Mouse (Mus musculus) c-Kit-positive CD71-positive TER-119-negative erythroid progenitor cells, embryonic 14.5 days (primary cell): Measurements from ENCODE around the gene Myo1d.
A peak's percentile ranks its signal among the peaks of the same experiment; 100 is the strongest.
"Not testable (repeated sequence)": the region's sequence is repeated elsewhere in the genome, so short reads cannot be mapped to it uniquely, and the experiment has no call there.

Experiments
- DNase-seq: peaks from one replicate; pipeline ENCODE4 v3.0.0-alpha.2; 2013; ENCODE audit warnings: low read depth

The Myo1d gene

DNA sequence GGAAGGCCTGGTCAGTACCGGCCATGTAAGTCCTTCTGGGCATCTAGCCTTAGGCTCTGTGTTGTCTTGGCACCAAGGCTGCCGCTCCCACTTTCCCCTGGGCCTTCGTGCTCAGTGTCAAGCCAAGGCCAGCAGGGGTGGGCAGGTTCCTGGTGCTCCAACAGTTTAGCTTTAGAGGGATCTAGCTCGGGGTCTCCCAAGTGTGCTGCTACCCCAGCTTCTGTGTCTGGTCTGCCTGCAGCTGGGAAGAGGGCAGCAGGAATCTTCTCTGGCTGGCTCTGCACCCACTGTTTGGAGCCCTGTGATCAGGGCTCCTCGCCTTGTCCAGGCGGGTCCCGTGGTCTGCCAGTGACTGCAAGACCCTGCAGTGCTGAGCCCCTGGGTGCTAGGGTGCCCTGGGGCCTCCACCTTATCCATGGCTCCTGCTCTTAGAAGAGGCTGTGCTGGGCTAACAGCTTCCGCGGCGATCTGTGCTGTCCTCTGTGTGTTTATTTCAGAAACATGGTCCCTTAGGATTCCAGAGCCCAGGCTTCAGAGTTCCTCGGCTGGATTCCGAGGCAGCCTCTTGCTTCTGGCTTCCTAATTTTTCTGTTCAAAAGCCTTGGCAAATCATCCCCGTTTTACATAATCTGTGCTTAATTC, 298.3 kb downstream of the Myo1d start:
- DNase-seq = no peak

DNA sequence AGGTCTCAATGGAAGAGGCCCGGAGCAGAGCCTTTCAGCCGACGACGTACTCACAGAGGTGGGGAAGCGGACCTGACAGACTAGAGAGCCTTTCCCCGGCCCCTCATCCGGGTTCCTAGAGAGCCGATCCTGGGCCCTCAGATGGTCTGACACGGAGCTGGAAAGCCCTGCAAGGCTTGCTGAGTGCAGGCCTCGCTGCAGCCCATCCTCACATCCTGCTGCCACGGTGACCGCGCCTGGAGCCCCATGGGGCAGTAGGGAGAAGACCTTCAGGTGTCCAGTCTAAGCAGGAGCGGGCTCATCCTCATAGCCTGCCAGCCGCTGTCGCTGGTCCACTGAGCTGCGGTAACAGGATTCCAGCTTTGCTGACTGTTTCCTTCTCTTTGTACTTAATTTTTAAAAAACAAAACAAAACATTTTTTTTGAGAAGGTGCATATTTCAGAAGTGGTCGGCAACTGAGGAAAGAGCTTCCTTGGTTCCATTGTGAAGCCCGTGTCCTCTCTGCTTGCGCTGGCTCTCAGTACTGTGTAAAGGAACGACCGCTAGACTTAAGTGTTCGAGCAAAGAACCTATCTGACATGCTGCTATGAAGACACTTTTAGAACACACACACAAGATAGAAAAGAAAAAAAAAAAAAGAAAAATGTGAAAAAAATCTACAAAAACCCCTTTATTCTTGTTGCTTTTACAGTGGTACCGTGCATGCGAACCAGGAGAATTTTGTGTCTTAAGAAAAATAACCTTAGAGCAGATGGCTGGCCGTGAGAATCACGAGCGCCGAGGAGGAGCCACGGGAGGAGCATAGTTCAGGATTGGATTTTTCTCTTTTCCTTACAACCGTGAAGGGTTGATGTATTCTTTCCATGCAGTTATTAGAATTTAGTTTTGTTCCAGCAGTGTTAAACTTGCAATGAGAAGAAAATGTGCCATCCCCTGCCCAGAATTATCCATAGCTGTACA, 299.6 kb downstream of the Myo1d start:
- no peak for DNase-seq

DNA sequence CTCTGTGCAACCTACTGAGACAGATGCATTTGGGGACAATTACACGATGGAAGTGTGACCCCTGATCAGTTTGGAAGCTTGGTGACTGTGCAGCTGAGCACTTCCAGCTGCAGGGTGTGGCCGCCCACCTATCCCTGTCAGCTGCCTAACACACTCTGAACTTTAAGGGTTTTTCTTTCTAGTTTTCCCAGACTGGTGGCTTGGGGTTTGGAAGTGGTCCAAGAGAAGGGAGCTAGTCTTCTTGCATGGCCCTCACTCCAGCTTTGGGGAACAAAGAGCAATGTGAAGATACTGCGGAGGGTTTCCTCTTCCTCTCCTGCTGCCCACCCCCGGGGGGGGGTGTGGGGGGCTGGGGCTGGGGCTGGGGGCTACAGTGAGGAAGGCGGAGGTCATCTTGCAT, 300.4 kb downstream of the Myo1d start:
- DNase-seq = no peak

DNA sequence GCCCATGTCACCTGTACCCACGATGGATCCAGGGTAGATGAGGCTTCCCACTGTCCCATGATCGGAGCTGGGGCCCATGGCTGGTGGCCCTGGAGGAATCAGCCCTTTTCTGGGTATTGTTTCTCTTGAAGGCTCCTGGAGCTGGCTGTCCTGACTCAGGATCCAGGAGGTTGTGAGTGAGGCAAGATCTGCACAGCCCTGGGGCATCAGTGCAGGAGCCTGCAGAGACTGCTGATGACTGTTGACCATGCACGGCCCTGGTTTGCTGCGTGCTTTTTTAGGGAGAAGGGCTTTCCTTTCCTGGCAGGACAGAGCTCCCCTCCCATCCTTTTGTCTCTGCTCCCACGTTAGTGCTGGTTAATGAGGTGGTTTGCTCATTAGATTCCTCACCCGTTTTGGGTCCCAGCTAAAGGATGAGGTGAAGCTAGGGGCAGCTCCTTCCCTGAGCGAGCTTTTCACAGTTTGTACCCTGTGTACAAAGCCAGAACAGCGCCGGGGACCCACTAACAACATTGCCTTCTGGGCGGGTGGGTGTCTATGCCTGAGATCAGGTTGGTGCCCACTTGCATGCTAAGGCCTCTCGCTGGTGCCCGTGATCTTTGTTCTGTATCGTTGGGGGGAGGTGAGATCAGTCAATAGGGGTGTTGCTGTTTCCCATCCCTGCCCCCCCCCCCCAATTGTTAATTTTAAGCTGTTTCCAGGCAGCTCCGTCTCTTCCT, 301.0 kb downstream of the Myo1d start:
- no peak for DNase-seq

DNA sequence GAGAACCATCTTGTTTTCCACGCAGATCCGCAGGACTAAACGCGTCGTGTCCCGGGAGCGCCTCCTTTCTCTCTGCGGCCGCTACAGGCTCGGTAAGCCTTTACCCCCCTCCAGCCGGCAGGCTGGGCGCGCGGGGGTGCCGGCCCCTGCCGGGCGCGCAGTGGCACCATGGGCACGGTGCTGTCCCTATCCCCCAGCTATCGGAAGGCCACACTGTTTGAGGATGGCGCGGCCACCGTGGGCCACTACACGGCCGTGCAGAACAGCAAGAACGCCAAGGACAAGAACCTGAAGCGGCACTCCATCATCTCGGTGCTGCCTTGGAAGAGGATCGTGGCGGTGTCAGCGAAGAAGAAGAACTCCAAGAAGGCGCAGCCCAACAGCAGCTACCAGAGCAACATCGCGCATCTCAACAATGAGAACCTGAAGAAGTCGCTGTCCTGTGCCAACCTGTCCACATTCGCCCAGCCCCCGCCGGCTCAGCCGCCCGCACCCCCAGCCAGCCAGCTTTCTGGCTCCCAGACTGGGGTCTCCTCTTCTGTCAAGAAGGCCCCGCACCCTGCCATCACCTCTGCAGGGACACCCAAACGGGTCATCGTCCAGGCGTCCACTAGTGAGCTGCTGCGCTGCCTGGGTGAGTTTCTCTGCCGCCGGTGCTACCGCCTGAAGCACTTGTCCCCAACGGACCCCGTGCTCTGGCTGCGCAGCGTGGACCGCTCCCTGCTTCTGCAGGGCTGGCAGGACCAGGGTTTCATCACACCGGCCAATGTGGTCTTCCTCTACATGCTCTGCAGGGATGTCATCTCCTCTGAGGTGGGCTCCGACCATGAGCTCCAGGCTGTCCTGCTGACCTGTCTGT, 302.3 kb downstream of the Myo1d start:
- DNase-seq = no peak

DNA sequence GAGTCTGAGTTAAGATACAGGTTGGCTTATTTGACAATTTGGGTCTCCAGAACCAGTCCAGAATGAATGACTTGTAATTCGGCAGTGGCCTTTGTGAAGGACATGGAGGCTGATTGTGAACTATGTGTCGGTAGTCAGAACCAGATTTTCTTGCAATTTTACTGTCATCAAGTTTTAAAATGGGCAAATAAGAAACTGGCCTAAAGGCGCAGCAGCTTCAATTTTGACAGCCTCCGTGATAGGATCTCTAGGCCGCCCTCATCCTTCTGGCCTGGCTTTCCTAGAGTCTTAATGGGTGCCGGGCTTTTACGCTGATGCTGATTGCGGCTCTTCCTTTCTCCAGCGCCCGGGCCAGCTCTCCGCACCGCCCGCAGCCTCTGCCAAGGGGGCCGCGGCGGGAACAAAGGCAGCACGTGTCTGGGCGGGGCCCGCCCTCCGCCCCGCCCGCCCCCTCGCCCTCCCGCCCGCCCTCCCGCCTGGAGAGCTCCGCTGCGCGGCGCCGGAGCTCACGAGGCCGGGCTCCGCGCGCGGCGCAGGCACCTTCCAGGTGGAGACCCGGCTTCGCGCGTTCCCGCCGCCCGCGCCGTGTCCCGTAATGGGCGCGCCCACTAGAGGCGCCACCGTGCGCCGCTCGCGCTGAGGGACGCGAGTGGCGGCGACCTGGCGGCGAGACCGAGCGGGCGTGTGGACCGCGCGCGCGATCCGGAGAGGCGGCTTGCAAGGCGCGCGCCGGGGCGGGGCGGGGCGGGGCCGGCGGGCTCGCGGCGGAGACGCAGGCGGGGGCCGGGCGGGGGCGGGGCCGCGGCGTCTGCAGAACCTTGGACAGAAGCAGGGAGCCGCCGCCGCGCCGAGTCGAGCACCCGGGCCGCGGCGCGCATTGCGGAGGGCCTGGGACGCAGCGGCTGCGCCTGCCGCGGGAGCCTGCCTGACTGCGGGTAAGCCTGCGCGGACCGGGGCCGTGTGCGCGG, 303.3 kb downstream of the Myo1d start, which contains the start of gene Cdk5r1:
Cdk5r1 (plus strand) TSS at position 802 of the 968 bp plus-strand sequence.
- peak; percentile 65 for DNase-seq

DNA sequence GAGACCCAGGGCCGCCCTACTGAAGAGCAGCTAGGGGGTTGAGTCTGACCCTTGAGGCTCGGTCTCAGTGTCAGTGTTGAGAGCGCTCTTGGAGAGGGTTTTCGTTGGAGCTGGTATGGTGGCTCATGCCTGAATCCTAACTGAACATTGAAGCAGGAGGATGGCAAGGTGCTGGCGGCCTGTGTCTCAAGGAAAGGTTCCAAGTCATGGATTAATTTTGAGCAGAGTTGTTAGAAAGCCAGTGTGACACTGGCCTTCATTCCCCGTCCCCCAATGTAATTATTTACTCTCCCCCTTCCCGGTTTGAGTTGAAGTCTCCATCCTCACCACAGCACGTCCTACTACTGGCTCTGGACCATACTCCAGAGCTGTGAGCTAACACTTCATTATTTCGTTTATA, 304.3 kb downstream of the Myo1d start:
- no peak for DNase-seq

DNA sequence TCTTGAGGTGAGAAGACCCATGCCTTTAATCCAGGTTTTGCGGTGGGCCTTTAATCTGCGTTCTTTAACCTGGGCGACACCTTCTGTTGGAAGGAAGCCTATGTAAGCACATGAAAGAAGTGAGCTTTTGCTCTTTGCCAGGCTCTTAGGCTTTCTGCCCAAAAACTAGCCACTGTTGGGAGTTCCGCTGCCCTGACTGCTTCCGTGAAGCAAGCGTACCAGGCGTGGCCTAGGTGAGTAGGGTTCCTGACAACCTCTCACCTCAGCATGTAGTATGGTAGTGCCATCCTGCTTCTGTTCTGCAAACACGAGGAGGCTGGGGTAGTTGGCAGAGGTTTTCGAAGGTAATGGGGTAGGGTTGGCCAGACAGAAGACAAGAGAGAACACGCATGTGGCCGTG, 305.0 kb downstream of the Myo1d start:
- no peak for DNase-seq

DNA sequence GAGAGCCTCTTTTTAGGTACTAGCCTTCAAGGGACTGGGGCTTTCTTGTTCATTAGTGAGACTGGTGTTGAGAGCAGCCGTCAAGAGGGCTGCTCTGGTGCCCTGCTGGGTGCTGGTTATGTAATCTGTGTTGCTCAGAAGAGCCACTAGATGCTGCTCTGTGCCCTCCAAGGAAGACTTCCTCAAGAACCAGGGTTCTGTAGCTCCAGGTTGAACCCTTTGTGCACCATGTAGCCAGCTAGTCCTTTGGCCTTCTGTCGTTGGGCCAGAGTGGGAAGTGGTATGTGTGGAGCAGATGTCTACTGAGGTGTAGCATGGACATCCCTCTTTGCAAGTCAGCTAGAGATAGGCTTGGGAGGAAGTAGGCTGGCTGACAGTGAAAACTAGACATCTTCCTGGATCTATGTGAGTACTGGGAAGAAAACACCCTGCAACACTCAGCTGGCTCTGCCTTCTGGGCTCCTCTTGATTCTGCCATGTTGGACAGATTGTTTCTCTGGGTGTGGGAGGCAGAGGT, 305.6 kb downstream of the Myo1d start:
- DNase-seq = no peak

DNA sequence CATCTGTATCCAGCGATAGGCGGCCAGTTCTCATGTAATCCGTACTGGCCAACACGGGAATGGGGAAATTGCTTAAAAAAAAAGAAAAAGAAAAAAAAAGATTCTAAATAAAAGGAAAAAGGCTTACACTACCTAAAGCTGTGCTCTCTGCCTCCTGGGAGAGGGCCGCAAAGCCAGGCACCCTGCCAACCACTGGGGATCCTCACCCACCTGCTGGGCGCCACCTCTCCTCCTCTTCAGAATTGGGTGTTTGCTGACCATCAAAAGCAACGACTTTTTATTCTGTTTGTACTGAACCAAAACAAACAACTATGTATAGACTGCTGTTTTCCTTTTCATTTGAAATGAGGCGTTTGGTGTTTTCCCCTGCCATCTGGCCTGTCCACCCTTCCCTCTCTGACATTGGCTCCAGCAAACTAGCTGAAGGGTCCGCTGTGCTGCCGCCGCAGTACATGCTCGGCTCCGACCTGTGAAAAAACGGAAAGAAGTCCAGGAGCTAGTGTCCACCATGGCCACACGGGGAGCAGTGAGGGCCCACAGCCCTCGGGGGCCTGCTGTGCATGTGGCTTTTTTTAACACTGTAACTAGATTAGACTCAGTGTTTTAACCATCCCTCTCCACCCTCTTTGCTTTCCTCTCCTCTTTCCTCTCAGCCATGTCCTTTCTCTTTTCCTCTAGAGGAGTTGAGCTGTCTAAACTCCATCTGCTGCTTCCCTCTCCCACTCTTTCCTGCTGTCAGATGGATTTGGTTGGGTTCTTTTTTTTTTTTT, 307.8 kb downstream of the Myo1d start:
- DNase-seq = no peak

DNA sequence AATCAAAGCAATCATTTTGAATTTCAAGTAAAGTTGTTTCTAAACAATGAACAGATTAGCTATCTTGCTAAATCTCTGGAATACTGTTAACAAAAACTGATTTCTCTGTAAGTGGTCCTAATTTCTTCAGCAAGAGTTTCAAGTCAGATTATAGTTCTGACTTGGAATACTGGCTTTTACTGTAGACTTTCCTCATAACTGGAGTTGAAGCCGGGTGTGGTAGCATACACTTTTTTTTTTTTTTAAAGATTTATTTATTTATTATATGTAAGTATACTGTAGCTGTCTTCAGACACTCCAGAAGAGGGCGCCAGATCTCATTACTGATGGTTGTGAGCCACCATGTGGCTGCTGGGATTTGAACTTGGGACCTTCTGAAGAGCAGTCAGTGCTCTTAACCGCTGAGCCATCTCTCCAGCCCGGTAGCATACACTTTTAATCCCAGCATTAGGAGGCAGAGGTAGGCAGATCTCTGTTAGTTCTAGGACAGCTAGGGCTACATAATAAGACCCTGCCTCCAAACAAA, 316.2 kb downstream of the Myo1d start:
- DNase-seq = not testable (repeated sequence)

DNA sequence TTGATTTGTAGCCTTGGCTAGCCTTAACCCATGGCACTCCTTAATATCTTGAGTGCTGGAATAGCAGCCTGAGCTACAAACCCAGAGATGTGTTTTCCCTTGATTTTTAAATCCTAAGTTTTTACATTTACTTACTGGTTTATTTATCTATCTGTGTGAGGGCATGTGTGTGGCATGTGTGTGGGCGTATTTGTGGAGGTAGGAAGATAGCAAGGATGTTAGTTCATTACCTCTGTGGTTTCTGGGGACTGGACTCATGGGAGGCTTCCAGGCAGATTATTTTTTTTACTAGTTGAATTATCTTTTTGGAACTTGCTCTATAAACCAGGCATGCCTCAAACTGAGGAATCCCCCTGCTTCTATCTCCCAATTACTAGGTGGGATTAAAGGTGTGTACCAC, 326.6 kb downstream of the Myo1d start:
- no peak for DNase-seq

DNA sequence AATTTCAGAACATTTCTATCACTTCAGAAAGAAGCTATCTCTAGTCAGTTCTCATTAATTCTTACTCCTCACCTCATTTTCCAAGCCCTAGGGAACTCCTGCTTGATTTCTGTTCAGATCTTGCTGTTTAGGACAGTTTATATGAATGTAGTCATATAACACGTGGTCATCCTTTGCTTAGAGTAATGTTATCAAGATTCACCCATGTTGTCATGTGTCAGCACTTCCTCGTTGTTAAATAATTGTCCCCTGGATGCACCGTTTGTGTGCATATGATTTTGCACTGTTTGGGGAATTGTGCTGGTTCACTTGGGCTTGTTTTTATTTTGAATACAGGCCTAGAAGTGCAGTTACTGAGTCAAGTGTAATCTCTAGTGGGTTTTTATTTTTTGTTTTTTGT, 327.6 kb downstream of the Myo1d start:
- no peak for DNase-seq

DNA sequence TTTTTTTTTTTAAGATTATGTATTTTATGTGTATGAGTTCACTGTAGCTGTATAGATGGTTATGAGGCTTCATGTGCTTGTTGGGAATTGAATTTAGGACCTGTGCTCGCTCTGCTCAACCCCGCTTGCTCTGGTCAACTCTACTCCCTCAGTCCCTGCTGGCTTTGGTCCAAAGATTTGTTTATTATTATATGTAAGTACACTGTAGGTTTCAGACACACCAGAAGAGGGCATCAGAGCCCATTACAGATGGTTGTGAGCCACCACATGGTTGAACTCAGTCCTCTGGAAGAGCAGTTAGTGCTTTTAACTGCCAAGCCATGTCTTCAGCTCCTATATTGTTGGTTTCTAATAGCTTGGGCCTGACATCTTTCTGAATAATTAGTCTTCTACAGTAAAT, 330.0 kb downstream of the Myo1d start:
- no peak for DNase-seq

DNA sequence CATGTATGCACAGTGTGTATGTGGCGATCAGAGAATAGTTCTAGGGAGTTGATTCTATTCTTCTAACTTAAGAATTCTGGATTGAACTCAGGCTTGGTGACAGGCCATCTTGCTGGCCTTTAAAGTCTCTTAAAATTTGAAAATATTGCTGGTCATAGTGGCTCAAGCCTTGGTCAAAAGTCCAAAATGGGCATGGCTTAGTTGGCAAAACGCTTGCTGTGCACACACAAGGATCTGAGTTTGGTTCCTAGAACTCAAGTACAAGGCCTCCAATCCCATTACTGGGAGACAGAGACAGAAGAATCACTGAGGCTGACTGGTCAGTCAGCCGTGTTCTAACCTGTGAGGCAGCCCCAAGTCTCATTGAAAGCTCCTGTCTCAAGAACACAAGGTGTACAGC, 332.9 kb downstream of the Myo1d start:
- DNase-seq = no peak
